Mouse (Mus musculus): ENCODE results near the gene Nags.

DNA sequence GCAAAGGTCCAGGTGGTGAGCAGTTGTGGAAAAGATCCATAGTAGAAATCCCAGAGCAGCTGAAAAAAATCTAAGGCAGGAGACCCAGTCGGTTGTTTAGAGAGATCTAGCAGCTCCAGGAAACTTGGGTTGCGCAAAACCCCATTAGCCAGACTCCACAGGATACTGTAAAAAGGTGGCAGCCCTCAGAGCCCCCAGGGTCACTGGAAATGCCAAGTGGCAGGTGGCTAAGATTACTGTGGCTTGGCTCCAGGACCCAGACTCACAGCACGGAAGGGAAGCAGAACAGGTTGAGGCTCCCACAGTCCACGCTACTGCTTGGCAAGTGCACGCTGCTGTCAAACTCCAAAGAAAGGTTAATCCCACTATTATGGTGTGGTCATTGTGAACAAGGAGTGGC is 14.5 kb downstream of the Nags start:
- no peak for TF ChIP-seq CTCF (IDR thresholded peaks at IDR 0.05)
- TF ChIP-seq EP300 (IDR thresholded peaks at IDR 0.05) = no peak
